Comparison of ENCODE assay signal across 8 mouse cellular contexts in the genomic region with DNA sequence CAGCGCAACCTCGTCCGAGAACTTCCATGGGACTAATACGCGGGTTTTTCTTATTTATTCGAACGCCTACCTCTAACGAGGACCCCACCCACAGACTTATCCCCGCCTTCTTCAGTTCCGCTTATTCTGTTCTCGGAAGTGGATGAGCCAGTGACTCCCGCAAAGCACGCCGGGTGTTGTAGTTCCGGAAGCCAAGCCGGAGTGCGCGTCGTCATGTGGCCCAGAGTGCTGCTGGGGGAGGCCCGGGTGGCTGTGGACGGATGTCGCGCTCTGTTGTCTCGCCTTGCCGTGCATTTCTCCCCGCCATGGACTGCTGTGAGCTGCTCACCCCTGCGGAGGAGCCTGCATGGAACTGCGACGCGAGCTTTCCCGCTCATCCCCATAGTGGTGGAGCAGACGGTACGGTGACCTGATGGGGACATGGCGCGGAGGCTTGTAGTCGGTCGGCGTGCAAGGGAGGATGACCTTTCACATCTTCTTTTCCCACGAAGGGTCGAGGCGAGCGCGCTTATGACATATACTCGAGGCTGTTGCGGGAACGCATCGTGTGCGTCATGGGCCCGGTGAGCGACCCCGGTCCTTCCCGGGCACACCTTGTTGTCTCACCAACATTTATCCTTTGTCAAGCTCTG. TPM values are rescaled to one million over a fixed set of nuclear protein-coding genes. Genes with fewer than 3 reads are reported as not detected.
DNase-seq lines count a peak whose midpoint lies in the region; ATAC-seq lines count a peak whose summit lies in the region.

Gene Clpp (plus strand): TSS at position 191 of the 632 bp plus-strand sequence.

- peak; percentile 98 for ATAC-seq in forebrain, embryonic 14.5 days
- peak; percentile 96 for ATAC-seq in neural tube, embryonic 15.5 days (ENCODE audit: low FRiP score)

- under 1% methylated on average over 52 of the region's 52 CpGs for WGBS in forebrain, embryonic 14.5 days
- under 1% methylated on average over 52 of the region's 52 CpGs for WGBS in neural tube, embryonic 15.5 days

- H3K9me3 ChIP-seq in forebrain, embryonic 14.5 days (replicated peaks; ENCODE audit: control insufficient read depth, low read length): no peaks in the 10 kb centered on the region
- H3K9me3 ChIP-seq in neural tube, embryonic 15.5 days (replicated peaks): no peaks in the 10 kb centered on the region

- H3K4me3 ChIP-seq in forebrain, embryonic 14.5 days (ENCODE audit: low read depth, low read length): peak within 1 kb of the TSS; percentile 82
- H3K4me3 ChIP-seq in neural tube, embryonic 15.5 days (replicated peaks): peak within 1 kb of the TSS; percentile 91

- peak within 1 kb of the TSS; percentile 70 for H3K27ac ChIP-seq in forebrain, embryonic 14.5 days (ENCODE audit: low read depth, low read length)
- peak within 1 kb of the TSS; percentile 86 for H3K27ac ChIP-seq in neural tube, embryonic 15.5 days (replicated peaks)

- H3K4me1 ChIP-seq in forebrain, embryonic 14.5 days (ENCODE audit: control insufficient read depth, insufficient read depth, low read length): peaks cover 7% of the 10 kb centered on the region
- peaks cover 22% of the 10 kb centered on the region for H3K4me1 ChIP-seq in neural tube, embryonic 15.5 days

- no peaks in the 10 kb centered on the region for H3K27me3 ChIP-seq in forebrain, embryonic 14.5 days (replicated peaks; ENCODE audit: control insufficient read depth, insufficient read depth, low read length)
- H3K27me3 ChIP-seq in neural tube, embryonic 15.5 days (replicated peaks): no peaks in the 10 kb centered on the region

- intact Hi-C loops in heart, postnatal 14 days (cut with DNase I): loop anchor here (2.0 to 10.0 kb wide), 3 partner anchors 21 to 255 kb away; partner anchors contain the start of genes Gm17949, Gpr108, Gtf2f1 and Rfx2

- H3K9ac ChIP-seq in forebrain, embryonic 14.5 days (ENCODE audit: low read length): peak within 1 kb of the TSS; percentile 85
- peak within 1 kb of the TSS; percentile 89 for H3K9ac ChIP-seq in neural tube, embryonic 15.5 days (replicated peaks)

- peak within 1 kb of the TSS; percentile 71 for H3K4me2 ChIP-seq in forebrain, embryonic 14.5 days (ENCODE audit: low read length)
- H3K4me2 ChIP-seq in neural tube, embryonic 15.5 days: peak within 1 kb of the TSS; percentile 81

- H3K36me3 ChIP-seq in forebrain, embryonic 14.5 days (ENCODE audit: control insufficient read depth, insufficient read depth, low read length): peaks cover 36% of the 10 kb centered on the region
- peaks cover 29% of the 10 kb centered on the region for H3K36me3 ChIP-seq in neural tube, embryonic 15.5 days

- DNase-seq in ES-CJ7 (ENCODE audit: low read depth, low spot score): peak; percentile 96
- DNase-seq in cerebellum, adult 11 months: peak; percentile 89
- peak; percentile 99 for DNase-seq in forebrain, embryonic 14.5 days (ENCODE audit: low spot score)
- peak; percentile 91 to 95 for DNase-seq in heart, postnatal 14 days
- DNase-seq in layer of hippocampus, adult 11-12 months (ENCODE audit: low spot score): peak; percentile 97
- peak; percentile 97 to 98 for DNase-seq in lung, adult 18-20 months
- peak; percentile 93 for DNase-seq in testis, postnatal 14 days (ENCODE audit: low spot score)

RNA-seq across cellular contexts. Expression of gene Clpp, which starts in this region (rescaled TPM):
- 173 and 209 TPM in 2 replicates for polyA plus RNA-seq in forebrain, embryonic 14.5 days (2014; fragmentation: Nextera tagmentation; extraction: Ambion mirVana)
- 10 to 100 TPM; 57.3 to 64.0 TPM for total RNA-seq in heart, postnatal 14 days (2021)
- 164 and 177 TPM in 2 replicates for polyA plus RNA-seq in neural tube, embryonic 15.5 days (2015; fragmentation: Nextera tagmentation; extraction: Ambion mirVana)

Comparison
In these comparisons a context has a peak if more than half of its experiments do, and no peak if none do; other contexts are left out.
1. Peak in every context shown above with its lines: DNase-seq, ATAC-seq, H3K4me3 ChIP-seq and H3K27ac ChIP-seq.